Mouse (Mus musculus) thymus, adult 2 months (tissue): ENCODE results near the gene Baz2a. TPM values are rescaled to one million over a fixed set of nuclear protein-coding genes. Genes with fewer than 3 reads are reported as not detected.

Experiments used
- DNase-seq: peaks from one replicate; pipeline ENCODE4 v3.0.0; 2021
- H3K27ac ChIP-seq: fragments of 200-500 bp; 2 replicates; pipeline ENCODE4 v1.5.1; 2012; ENCODE audit warnings: low read length, control low read depth; ENCODE audit not compliant: control insufficient read depth, insufficient read depth
- H3K27me3 ChIP-seq: fragments of 200-500 bp; 2 replicates; pipeline ENCODE4 v1.6.1; 2012; ENCODE audit warnings: mild to moderate bottlenecking, low read length, moderate library complexity, mixed read lengths; ENCODE audit not compliant: control insufficient read depth, insufficient read depth
- H3K36me3 ChIP-seq: fragments of 200-500 bp; 2 replicates; pipeline ENCODE4 v1.6.1; 2012; ENCODE audit warnings: mild to moderate bottlenecking, low read length, moderate library complexity; ENCODE audit not compliant: control insufficient read depth, insufficient read depth
- H3K4me1 ChIP-seq: fragments of 200-500 bp; replicated peaks from 2 replicates; pipeline ENCODE4 v1.6.1; 2012; ENCODE audit warnings: low read length; ENCODE audit not compliant: control insufficient read depth, insufficient read depth
- H3K4me3 ChIP-seq: fragments of 200-500 bp; 2 replicates; pipeline ENCODE4 v1.5.1; 2012; ENCODE audit warnings: mild to moderate bottlenecking, low read length, control low read depth, moderate library complexity; ENCODE audit not compliant: control insufficient read depth, insufficient read depth
- CTCF ChIP-seq: fragments of 200-500 bp; IDR thresholded peaks from 2 replicates; pipeline ENCODE4 v1.5.1; 2012; ENCODE audit warnings: mild to moderate bottlenecking, control low read depth, low read length, moderate library complexity, borderline replicate concordance; ENCODE audit not compliant: control insufficient read depth, poor library complexity, insufficient read depth; ENCODE audit errors: extremely low read depth
- POLR2A ChIP-seq: fragments of 200-500 bp; IDR thresholded peaks from 2 replicates; pipeline ENCODE4 v1.6.1; 2012; ENCODE audit warnings: mild to moderate bottlenecking, low read length, control low read depth, moderate library complexity; ENCODE audit not compliant: control insufficient read depth, poor library complexity, insufficient read depth; ENCODE audit errors: extremely low read depth
- WGBS: fragments of 180-500 bp; shearing (Covaris S2); methylation state at CpG from one replicate; pipeline ENCODE4 v1.1.7; 2018; 5-methylcytosine and 5-hydroxymethylcytosine counted together
- polyA plus RNA-seq: library from polyadenylated mRNA; depleted of rRNA; stranded (reverse); fragments of >200 nt; gene quantifications from 2 replicates; pipeline ENCODE4 v1.2.3, GENCODE M21; 2012

Baz2a gene
- polyA plus RNA-seq, 1 experiment = 131 TPM

- H3K27ac ChIP-seq = no peak overlapping the region
- H3K27me3 ChIP-seq = no peaks in the 10 kb centered on the region
- no peak for DNase-seq
- 93% methylated on average over 4 of the region's 4 CpGs for WGBS
- peaks cover 65% of the 10 kb centered on the region for H3K36me3 ChIP-seq
- no peak overlapping the region for H3K4me3 ChIP-seq
- TF ChIP-seq CTCF (no peak), POLR2A (no peak)
- no peaks in the 10 kb centered on the region; the same call in 1 of the 2 replicates for H3K4me1 ChIP-seq
These were observed 18.9 kb downstream of the Baz2a start for GRCm38 (mm10) chr10:128110103-128110761.

- H3K4me1 ChIP-seq = no peaks in the 10 kb centered on the region; the same call in 1 of the 2 replicates
- H3K36me3 ChIP-seq = peaks cover 75% of the 10 kb centered on the region
- TF ChIP-seq CTCF = no peak
- no peak for TF ChIP-seq POLR2A
- no peak for DNase-seq
- no peak overlapping the region for H3K27ac ChIP-seq
- no peaks in the 10 kb centered on the region for H3K27me3 ChIP-seq
- no peak overlapping the region for H3K4me3 ChIP-seq
These were observed 19.9 kb downstream of the Baz2a start for GRCm38 (mm10) chr10:128111227-128111626.

- DNase-seq = no peak
- TF ChIP-seq CTCF (no peak), POLR2A (no peak)
- peaks cover 97% of the 10 kb centered on the region for H3K36me3 ChIP-seq
These were observed 32.5 kb downstream of the Baz2a start for GRCm38 (mm10) chr10:128123833-128124232.

GRCm38 (mm10) chr10:128124831-128125230, 33.5 kb downstream of the Baz2a start:
- DNase-seq = no peak
- Histone ChIP-seq H3K4me3 (no peak overlapping the region), H3K27me3 (no peaks in the 10 kb centered on the region), H3K36me3 (peaks cover 94% of the 10 kb centered on the region), H3K4me1 (0 out of 2 replicates have a peak, but pooled peaks cover 4% of the 10 kb centered on the region), H3K27ac (no peak overlapping the region)
- TF ChIP-seq POLR2A = no peak
- 98% methylated on average over 9 of the region's 9 CpGs for WGBS

More at GRCm38 (mm10) chr10:128123833-128124232, 32.5 kb downstream of the Baz2a start:
- H3K27ac ChIP-seq = no peak overlapping the region
- no peaks in the 10 kb centered on the region for H3K4me1 ChIP-seq
- WGBS = 98% methylated on average over 7 of the region's 7 CpGs
- H3K4me3 ChIP-seq = no peak overlapping the region
- no peaks in the 10 kb centered on the region for H3K27me3 ChIP-seq

GRCm38 (mm10) chr10:128125951-128126350, 34.6 kb downstream of the Baz2a start:
- no peaks in the 10 kb centered on the region for H3K27me3 ChIP-seq
- no peak for TF ChIP-seq CTCF
- TF ChIP-seq POLR2A = no peak
- no peak for DNase-seq
- H3K4me3 ChIP-seq = no peak overlapping the region
- H3K36me3 ChIP-seq = peaks cover 89% of the 10 kb centered on the region
- no peak overlapping the region for H3K27ac ChIP-seq
- 98% methylated on average over 14 of the region's 14 CpGs for WGBS
- H3K4me1 ChIP-seq = 0 out of 2 replicates have a peak, but pooled peaks cover 4% of the 10 kb centered on the region

- Histone ChIP-seq H3K27ac (no peak overlapping the region), H3K27me3 (no peaks in the 10 kb centered on the region), H3K4me1 (peaks cover 10% of the 10 kb centered on the region; the same call in 1 of the 2 replicates), H3K4me3 (no peak overlapping the region), H3K36me3 (peaks cover 74% of the 10 kb centered on the region)
- no peak for TF ChIP-seq POLR2A
- TF ChIP-seq CTCF = no peak
- no peak for DNase-seq
- WGBS = 96% methylated on average over 5 of the region's 5 CpGs
These were observed 36.1 kb downstream of the Baz2a start for GRCm38 (mm10) chr10:128127497-128127896.
